Mouse (Mus musculus): ENCODE results near the gene Naaladl1.
"Not testable (repeated sequence)": the region's sequence is repeated elsewhere in the genome, so short reads cannot be mapped to it uniquely, and the experiment has no call there.

Gene Naaladl1

GRCm38 (mm10) chr19:6130414-6131128 is 25.0 kb downstream of the Naaladl1 start:
- DNase-seq (ENCODE audit: inconsistent ontology term), result not testable (repeated sequence)

- no peak for DNase-seq (ENCODE audit: inconsistent ontology term)
These were observed 26.7 kb downstream of the Naaladl1 start for GRCm38 (mm10) chr19:6132171-6132827.

GRCm38 (mm10) chr19:6133197-6133596 is 27.6 kb downstream of the Naaladl1 start:
- not testable (repeated sequence) for DNase-seq (ENCODE audit: inconsistent ontology term)

DNA sequence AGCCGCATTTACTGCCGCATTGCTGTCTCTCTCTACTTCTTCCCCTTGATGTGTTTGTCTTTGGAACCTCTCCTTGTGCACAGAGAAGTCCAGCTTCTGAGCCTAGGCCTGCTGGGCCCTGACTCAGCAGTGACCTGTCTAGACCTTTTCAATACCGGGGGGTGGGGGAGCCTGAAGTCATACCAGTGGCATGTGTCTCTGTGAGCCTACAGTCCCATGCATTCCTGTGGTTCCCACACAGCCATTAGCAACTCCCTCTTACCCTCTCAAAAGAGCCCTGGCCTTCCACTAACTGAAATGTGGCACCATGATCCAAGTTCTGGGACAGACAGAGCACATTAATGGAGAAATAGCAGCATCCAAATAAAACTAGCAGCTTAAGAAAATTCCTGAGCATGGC is 30.8 kb downstream of the Naaladl1 start:
- DNase-seq (ENCODE audit: inconsistent ontology term), result peak; percentile 98

- no peak for DNase-seq (ENCODE audit: inconsistent ontology term)
These were observed 34.1 kb downstream of the Naaladl1 start for GRCm38 (mm10) chr19:6139701-6140100.

- no peak for DNase-seq (ENCODE audit: inconsistent ontology term)
These were observed 34.7 kb downstream of the Naaladl1 start for GRCm38 (mm10) chr19:6140374-6140677.

GRCm38 (mm10) chr19:6140678-6141393 is 35.3 kb downstream of the Naaladl1 start, which contains the start of gene Batf2:
TSS of gene Batf2 (plus strand) at chr19:6140983.
- DNase-seq (ENCODE audit: inconsistent ontology term), result peak; percentile 98

DNA sequence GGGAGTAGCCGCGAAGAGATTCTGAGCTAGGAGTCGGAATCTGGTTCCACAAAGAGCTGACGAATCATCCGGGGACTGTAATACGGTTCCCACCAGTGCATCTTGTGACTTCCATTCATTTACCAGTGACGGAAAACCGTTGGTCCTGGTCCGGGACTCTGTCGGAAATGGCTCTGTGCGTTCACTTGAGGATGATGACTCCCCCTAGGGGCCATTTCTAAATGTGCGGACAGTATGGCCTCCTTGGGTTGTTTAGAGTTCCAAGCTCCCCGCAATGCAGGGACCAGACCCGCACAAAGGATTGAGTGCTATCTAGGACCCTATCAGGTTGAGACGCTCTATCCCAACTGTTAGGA is 35.8 kb downstream of the Naaladl1 start, which contains the start of gene Arl2:
TSS of gene Arl2 (minus strand) at position 155 of the 356 bp plus-strand sequence.
- peak; percentile 92 for DNase-seq (ENCODE audit: inconsistent ontology term)

- no peak for DNase-seq (ENCODE audit: inconsistent ontology term)
These were observed 39.3 kb downstream of the Naaladl1 start for GRCm38 (mm10) chr19:6144842-6145241.

DNA sequence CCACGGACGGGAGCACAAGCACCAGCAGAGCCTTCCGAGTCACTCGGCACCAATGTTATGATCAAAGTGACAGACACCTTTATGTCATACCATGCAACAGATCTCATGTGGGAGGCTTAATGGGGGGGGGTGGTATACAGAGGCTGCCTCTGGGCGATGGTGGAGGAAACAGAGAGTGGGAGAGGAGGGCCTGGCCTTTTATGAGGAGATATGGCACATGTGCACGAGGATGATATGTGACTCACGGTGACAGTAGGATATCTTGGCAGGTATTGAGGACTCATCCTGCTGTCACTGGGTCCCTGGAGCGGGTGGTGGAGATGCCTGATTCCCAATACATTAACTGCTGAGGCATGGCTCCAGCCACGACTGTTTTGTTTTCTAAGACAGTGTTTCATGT is 49.6 kb downstream of the Naaladl1 start:
- no peak for DNase-seq (ENCODE audit: inconsistent ontology term)

GRCm38 (mm10) chr19:6156372-6156771 is 50.8 kb downstream of the Naaladl1 start:
- DNase-seq (ENCODE audit: inconsistent ontology term), result no peak

- DNase-seq (ENCODE audit: inconsistent ontology term), result peak; percentile 48
These were observed 51.6 kb downstream of the Naaladl1 start for GRCm38 (mm10) chr19:6157220-6157619.

- DNase-seq (ENCODE audit: inconsistent ontology term), result no peak
These were observed 58.4 kb downstream of the Naaladl1 start for GRCm38 (mm10) chr19:6163872-6164547.
